Mouse (Mus musculus) left cerebral cortex, adult 11 months (tissue): Measurements from ENCODE around the gene Sh3bgrl3.

Source experiments
- DNase-seq: peaks from one replicate; pipeline ENCODE4 v3.0.0; 2022; ENCODE audit warnings: low spot score

Sh3bgrl3 gene

GRCm38 (mm10) chr4:134128983-134129362 lies 384 bp upstream of the Sh3bgrl3 start:
- no peak for DNase-seq

- DNase-seq = no peak
These were observed 796 bp downstream of the Sh3bgrl3 start for GRCm38 (mm10) chr4:134127793-134128192.

- peak; percentile 66 for DNase-seq
These were observed 1.5 kb downstream of the Sh3bgrl3 start for GRCm38 (mm10) chr4:134127121-134127455.

- DNase-seq = no peak
These were observed 2.1 kb downstream of the Sh3bgrl3 start for GRCm38 (mm10) chr4:134126300-134127120.

GRCm38 (mm10) chr4:134125383-134126060 lies 3.1 kb downstream of the Sh3bgrl3 start:
- DNase-seq = no peak

- DNase-seq = peak; percentile 79
These were observed 4.7 kb downstream of the Sh3bgrl3 start for GRCm38 (mm10) chr4:134123680-134124551.

- DNase-seq = no peak
These were observed 5.4 kb downstream of the Sh3bgrl3 start for GRCm38 (mm10) chr4:134123147-134123546.

GRCm38 (mm10) chr4:134122281-134122680 lies 6.3 kb downstream of the Sh3bgrl3 start:
- no peak for DNase-seq

- DNase-seq = no peak
These were observed 7.0 kb downstream of the Sh3bgrl3 start for GRCm38 (mm10) chr4:134121571-134121970.

GRCm38 (mm10) chr4:134120916-134121315 lies 7.7 kb downstream of the Sh3bgrl3 start:
- no peak for DNase-seq

GRCm38 (mm10) chr4:134120192-134120805 lies 8.3 kb downstream of the Sh3bgrl3 start:
- no peak for DNase-seq

GRCm38 (mm10) chr4:134119644-134120043 lies 8.9 kb downstream of the Sh3bgrl3 start:
- DNase-seq = no peak

GRCm38 (mm10) chr4:134119042-134119441 lies 9.5 kb downstream of the Sh3bgrl3 start:
- no peak for DNase-seq

- DNase-seq = no peak
These were observed 10.3 kb downstream of the Sh3bgrl3 start for GRCm38 (mm10) chr4:134118126-134118800.

GRCm38 (mm10) chr4:134117012-134117411 lies 11.6 kb downstream of the Sh3bgrl3 start:
- DNase-seq = no peak

- no peak for DNase-seq
These were observed 12.1 kb downstream of the Sh3bgrl3 start for GRCm38 (mm10) chr4:134116501-134116900.

GRCm38 (mm10) chr4:134115215-134116144 lies 13.1 kb downstream of the Sh3bgrl3 start:
- no peak for DNase-seq

- no peak for DNase-seq
These were observed 14.6 kb downstream of the Sh3bgrl3 start for GRCm38 (mm10) chr4:134114038-134114437.

GRCm38 (mm10) chr4:134113356-134113994 lies 15.1 kb downstream of the Sh3bgrl3 start:
- no peak for DNase-seq

- DNase-seq = no peak
These were observed 16.2 kb downstream of the Sh3bgrl3 start for GRCm38 (mm10) chr4:134112403-134112802.
